Mouse (Mus musculus): Measurements from ENCODE around the gene Zbtb20.

The Zbtb20 gene

DNA sequence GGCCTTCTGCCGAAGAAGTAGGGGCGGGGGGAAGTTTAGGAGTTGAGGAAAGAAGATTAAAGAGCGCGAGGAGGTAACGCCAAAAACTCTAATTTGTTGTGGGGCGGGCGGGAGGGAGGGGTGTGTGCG is at the start of gene Zbtb20:
TSS of gene Zbtb20 (plus strand) at position 30 of the 129 bp plus-strand sequence.
- DNase-seq (ENCODE audit: low spot score in 2 of 2), result no peak

DNA sequence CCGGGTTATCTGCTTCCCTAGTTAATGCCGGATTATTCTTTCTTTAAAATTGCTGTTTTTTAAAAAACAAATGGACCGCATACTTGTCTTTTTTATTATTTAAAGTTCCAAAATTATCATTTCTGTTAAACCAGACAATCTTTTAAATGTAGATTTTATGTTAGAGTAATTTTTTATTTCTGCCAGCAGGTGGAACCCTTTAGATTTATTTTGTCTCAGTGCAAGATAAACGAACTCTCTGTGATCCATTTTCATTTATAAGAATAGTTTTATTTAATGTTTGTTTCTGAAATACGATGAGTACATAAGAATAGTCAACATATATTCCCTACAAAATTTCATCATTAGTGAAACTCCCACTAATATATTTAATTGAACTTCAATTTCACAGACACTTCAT is 39.7 kb upstream of the Zbtb20 start:
- DNase-seq (ENCODE audit: low spot score in 2 of 2), result no peak

DNA sequence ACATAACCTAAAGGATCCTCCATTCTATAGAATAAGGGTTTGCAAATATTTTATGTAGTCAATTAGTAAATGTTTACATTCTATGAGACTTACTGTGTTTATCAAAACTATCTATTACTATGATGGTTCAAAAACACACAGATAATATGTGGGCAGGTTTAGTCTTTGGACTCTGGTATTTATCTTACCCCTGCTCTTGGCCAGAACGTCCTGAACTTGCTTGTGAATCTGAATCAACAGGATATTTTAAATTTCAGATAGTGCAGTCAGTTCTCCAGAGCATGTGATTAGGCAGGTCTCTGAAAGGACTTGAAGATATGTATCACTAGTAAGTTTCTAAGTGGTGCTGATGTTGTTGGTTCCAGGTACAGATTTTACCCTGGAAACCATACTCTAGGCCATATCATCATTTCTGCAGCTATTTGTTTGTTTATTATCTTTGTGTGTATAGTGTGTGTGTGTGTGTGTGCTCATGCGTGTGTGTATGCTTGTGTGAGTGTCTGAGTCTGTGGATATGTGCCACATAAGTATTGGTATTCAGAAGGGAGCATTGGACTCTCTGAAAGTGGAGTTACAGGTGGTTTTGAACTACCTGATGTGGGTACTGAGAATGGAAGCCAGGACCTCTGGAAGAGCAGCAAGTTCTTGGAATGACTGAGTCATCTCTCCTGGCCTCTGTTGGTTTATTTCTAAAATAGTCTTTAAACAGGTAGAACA is 39.1 kb upstream of the Zbtb20 start:
- no peak for DNase-seq (ENCODE audit: low spot score in 2 of 2)

DNA sequence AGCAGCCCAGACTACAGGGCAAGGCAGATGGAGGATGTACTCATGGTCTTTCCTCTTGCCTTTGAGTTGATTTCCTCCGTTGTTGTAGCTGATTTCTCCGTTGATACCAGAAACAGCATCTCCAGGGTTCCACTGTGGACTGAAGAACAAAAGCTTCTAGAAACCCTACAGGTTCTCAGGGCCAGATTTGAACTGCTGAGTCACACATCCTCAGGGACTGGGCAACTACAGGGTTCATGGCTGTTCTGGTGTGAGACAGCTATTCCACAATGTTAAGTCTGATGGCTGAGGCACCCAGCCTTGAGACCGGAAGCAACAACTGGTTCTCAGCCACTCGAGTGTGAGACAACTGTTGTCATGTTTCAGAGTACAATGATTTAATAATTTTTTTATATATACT is 37.5 kb upstream of the Zbtb20 start:
- no peak for DNase-seq (ENCODE audit: low spot score in 2 of 2)

DNA sequence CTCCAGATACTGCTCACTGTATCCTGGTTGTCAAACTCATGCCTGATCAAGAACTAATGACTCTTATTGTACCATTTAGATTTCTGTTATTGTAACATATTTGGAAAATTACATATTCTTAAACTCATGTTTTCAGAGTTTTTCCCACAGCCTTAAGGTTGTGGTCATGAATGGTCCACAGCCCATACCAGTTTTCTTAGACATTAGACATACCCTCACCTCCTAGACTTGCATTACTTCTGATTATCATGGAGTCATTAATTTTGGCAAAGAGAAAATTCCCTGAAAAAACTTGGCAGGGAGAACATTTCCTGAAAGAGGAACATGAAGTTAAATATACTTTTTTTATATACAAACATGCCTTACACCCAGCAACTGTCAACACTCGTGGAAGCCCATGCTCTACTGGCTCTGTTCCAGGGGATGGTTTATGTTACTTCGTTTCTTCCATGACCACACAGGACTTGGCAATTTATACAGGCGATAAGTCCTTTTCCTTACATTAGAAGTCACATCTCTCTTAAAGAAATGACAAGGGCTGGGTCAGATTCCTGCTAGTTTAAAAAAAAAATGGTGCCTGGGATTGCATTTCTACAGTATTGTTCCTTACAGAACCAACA is 18.0 kb upstream of the Zbtb20 start:
- no peak for DNase-seq (ENCODE audit: low spot score in 2 of 2)

DNA sequence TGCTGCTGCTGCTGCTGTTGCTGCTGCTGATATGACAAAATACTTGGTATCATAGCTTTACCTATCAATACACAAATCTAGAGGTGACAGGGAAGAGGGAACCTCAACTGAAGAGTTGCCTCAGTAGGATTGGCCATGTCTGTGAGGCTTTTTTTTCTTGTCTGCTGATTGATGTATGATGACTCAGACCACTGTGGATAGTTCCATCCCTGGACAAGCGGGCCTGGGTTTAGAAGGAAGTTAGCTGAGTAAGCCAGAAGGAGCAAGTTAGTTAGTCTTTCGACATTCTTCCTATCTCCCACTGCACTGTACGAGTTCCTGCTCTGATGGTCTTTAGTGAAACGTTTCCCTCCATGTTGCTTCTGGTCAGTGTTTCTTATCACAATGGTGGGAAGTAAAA is 16.4 kb upstream of the Zbtb20 start:
- DNase-seq (ENCODE audit: low spot score in 2 of 2), result no peak

DNA sequence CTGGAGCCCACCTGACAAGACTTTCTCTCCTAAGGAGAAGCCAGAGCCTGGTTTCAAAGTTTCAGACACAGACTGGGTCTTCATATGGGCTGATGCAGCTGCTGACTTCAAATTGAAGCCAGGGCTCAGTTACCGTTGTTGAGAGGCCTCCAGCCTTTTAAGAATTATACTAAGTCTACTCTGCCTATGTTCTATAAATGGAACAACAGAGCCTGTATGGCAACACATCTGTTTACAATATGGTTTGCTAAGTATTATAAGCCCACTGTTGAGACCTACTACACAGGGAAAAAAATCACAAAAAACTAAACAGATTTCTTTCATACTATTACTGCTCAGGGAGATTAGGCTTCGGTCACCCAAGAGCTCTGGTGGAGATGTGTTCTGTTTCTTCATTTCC is 12.4 kb upstream of the Zbtb20 start:
- no peak for DNase-seq (ENCODE audit: low spot score in 2 of 2)

DNA sequence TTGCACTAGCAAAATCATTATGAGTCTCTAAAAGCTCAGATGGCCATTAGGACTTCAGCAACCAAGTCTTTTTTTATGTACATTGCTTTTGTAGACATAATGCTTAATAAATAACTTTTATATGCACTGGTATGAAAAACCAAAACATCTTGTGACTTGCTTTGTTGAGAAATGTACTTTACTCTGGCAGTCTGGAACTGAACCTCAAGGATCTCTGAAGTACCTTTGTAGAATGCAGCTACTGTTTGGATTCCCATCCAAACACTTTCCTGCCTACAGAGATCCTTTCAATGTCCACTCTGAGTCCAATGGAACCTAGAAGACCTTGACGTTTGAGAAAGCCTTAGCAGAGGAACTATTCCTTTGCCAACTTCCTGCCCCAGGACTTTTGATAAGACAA is 9.6 kb upstream of the Zbtb20 start:
- DNase-seq (ENCODE audit: low spot score in 2 of 2), result no peak

DNA sequence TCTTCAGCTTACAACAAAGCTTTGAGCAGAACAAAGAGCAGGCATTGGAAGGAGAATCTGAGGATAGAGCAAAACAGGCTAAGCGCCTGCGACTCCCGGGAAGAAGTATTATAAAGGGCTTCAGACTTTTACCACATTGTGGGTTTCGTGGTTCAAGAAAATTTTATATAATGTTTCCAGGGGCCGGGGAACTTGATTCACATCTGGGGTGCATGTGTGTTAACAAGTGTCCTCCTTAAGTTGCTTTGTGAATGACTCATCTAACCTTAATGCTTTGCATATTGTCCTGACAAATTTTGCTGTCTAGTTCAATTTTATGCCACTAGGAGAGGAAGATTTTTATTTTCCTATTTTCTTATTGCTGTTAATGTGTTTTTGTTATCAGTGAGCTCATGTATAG is 3.6 kb upstream of the Zbtb20 start:
- no peak for DNase-seq (ENCODE audit: low spot score in 2 of 2)

DNA sequence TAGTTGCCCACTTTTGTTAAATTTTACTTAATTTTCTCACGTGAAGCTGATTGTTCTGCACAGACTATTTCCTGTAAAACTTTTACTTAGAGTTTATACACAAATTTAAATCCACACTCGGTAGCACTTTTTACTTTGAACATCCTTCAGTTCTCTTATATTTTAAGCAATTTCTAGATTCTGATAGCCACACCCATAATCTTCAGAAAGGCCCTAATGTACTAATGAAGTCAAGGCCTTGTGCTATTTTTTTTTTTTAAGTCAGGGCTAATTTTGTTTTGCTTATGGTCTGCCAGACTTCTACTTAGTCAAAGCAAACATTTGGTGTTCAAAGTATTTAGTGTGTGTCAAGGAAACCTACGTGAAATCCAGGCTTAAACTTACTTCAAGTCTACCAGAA is 1.7 kb upstream of the Zbtb20 start:
- no peak for DNase-seq (ENCODE audit: low spot score in 2 of 2)

DNA sequence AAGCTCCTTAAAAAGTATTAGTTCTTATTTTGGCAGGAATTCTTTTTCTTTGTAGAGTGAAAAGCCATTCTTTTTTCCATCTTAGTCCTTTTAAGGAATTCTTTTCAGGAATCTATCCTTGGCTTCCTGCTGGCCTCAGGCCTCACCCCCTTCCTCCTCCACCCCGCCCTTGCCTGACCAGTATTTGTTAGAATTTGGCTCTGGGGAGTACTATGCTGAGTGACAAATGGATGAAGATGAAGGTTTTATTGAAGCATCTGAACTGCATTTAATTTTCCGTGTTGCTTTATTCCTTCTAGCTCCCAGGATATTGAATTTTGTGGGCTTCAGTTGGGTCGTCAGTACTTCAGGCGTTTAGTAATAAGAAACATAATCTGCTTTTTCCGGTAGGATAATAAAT is 1.2 kb upstream of the Zbtb20 start:
- peak in 1 of 2 experiments; percentile 29 for DNase-seq (ENCODE audit: low spot score in 2 of 2)

DNA sequence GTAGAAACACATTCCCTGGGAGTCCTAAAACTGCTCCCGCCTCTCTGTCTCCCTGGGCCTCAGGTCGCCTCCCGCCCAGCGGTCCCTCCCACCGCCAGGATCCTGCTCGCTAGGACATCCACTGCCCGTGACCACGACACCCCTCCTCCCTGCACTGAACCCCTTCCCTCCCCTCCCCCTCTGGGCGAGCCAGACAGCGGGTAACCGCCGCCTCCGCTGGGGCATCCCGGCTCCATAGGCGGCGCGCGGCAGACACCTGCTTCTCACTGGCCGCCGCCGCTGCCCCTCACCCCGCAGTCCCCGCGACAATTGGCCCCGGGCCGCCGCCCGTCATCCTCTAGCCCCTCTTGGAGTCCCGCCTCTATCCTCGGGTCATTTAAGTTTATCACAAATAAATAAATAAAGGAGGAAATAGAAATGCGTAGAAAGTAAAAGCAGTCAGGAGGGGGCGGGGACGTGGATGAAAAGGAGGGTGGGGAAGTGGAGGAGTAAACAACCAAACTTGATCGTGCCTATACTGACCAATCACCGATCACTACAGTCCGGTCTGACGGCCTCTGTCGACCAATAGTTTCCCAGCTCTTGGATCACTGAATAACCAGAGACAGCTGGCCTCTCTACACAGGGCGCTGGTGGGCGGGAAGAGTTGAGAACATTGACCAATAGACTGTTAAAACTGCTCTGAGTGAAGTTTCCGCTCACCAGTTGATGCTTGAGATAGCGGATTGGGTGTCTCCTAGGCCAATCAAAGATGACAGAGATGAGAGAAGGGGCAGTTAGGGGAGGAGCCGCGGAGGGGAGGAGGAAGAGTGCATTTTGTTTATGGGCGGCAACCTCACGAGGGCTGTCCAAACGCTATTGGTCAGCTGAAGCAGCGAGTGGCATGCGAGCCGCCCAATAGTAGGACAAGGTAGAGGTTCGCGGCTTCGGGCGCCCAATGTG is 500 bp upstream of the Zbtb20 start:
- DNase-seq (ENCODE audit: low spot score in 2 of 2), result peak; percentile 98

DNA sequence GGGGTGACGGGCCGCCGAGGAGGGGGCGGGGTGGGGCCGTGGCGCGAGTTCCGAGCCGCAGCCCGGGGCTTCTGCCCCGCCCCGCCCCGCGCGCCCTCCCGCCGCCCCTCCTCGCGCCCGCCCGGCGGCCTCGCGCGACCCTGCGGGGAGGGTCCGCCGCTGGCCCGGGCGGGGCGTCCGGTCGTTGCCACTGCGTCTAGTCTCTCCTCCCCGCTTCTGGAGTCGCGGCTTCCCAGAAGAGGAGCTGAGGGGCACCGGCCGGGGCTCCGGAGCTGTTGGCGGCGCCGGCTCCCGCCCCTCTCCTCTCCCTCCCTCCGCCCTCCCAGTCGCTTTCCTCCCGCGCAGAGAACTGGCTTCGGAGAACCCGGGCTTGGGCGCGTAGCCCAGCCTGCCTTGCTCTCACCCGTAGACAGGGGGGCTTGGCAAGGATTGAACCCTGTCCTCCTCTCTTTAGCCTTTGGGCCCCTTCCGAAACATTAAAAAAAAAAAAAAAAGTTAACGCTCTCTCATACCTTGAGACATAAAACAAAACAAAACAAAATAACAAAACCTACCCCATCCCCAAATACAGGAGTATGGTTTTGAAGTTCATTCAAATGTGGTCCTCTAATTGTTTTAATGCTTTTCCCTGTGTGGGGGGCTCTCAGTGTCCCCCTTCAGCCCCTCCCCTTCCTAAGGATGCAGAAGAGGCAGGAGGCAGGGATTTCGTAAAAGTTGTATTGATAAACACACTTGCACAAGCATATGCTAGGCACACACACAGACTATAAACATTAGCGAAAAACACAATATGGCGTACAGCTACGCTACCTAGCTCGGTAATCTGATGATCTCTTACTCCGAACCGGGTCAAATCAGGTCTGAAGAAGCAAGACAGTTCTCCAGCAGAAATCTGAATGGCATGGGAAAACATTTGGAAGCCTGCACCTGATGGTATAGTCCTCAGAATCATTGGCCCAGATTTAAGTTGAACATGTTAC is 630 bp downstream of the Zbtb20 start:
- peak; percentile 59 to 71 for DNase-seq (ENCODE audit: low spot score in 2 of 2)

DNA sequence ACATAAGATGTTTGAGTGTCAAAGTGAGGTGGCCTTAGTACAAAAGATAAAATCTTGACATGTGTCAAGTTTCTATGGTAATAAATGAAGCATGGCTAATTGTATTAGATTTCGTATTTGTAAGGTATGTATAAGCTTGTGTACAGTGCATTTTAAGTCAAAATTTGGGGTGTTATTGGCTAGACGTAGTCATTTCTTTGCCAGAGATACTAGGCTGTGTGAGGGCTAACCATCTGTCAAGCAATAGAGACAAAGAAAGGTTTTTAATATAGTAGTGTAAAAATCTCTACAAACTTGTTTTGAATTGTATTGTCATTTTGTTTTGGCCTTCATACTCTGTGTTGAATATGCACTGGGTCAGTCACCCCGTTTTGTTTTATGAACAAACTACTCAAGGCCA is 4.4 kb downstream of the Zbtb20 start:
- DNase-seq (ENCODE audit: low spot score in 2 of 2), result no peak

DNA sequence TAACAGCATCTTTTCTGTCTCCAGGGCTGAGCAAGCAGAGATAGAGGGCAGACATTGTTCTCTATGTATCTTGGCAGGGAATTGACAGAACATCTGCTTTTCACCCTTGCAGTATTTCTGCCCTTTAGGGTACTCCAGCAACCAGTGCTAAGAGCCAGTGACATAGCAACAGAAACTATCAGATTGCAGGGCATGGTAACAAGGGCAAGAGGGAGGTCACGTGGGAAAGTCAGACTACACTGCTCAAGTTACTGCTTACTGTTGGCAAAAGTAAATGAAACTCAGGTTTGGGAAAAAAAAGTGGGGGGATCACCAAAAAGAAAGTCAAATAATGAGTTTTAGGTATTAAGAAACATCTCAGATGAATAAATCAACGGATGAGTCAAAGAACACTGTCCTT is 9.9 kb downstream of the Zbtb20 start:
- no peak for DNase-seq (ENCODE audit: low spot score in 2 of 2)

DNA sequence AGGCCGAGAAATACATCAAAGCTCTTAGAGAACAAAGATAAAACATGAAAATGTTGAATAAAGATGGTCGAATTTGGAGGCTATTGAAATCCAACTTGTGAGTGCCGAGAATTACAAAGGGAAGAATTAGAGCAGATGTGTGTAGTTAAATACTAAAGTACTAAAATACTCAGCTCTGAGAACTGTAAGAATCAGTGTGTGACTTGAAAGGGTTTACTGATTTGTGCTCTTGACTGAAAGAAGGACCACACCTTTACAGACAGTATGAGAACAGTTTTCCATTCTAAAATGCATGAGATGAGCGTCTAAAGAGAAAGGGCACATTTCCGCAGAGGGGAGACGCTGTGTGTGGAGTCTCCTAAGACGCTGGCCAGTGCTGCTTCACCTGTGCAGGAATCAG is 10.3 kb downstream of the Zbtb20 start:
- DNase-seq (ENCODE audit: low spot score in 2 of 2), result no peak

DNA sequence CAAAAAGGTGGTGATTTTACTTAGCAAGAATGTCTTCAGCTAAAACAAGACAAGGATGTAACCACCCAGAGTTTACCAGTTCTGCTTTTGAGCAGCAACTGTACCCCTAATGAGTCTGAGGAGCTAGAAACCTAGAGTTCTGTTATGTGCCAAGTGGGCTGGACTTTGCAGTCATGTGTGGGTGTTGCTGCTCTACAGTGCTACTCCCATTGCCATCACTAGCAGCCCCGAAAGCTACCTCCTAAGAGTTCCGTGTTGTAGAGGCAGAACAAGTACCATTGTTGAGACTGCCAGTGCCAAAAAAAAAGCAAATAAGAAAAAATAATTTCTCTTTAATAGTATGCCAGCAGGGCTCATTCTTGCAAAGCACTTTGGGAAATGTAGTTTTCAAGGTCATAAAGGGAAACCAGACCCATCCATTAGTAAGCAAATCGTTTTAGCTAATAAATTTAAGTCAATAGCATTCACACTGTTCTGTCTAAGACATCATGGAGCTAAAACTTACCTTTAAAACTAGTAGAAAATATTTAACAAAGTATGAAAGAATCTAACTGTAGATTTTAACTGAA is 21.5 kb downstream of the Zbtb20 start:
- no peak for DNase-seq (ENCODE audit: low spot score in 2 of 2)

DNA sequence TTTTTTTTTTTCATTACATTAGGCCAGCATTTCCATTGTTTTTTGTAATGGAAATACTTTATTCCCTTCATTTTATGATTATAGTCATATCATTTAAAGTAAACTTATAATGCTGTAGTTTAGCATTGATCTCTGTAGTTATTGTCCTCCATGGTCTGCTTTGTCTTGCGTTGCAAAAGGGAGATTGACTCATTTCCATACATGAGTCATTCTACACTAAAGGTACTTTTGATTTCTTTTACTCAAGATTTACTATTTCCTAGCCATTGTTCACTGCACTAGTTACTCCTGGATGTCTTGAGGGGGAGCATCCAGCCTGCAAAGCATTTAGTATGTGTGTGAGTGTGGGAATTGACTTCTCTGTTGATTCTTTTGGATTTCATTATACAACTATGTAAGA is 24.6 kb downstream of the Zbtb20 start:
- DNase-seq (ENCODE audit: low spot score in 2 of 2), result no peak

DNA sequence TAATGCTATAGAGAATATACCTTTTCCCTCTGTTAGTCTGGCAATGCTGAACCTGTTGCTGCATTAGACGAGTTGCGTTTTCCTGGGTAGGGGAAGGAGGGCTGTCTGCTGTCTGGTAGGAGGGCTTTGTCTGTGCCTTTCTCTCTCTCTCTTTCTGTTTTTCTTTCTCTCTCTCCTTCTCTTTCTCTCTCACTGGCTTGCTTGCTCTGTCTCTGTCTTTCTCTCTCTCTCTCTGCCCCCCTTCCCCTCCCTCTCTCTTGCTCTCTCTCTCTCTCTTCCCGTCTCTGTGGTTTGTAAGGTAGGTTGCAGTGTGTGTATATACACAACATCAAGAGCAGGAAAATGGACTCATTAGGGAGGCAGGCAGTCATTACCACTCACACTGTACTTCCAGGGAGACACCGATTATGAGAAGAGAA is 31.6 kb downstream of the Zbtb20 start:
- DNase-seq (ENCODE audit: low spot score in 2 of 2), result peak in 1 of 2 experiments; percentile 24

DNA sequence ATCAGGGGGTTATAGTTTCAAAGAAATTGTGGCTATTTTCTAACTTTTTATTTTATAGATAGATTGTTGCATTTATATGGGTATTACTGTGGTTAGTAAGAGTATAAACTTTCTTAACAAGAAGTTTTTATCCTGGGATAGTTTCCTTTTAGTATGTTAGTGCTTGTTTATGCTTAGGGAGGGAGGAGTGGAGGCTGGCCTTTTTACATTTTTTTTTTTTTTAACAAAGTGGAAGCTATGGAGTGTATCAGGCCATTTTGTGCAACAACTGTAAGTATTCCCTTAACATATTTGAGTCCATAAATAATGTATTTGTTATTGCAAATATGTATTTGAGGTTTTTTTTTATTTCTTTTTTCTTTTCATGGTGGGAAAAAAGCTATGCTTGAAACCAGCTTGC is 32.7 kb downstream of the Zbtb20 start:
- DNase-seq (ENCODE audit: low spot score in 2 of 2), result no peak

DNA sequence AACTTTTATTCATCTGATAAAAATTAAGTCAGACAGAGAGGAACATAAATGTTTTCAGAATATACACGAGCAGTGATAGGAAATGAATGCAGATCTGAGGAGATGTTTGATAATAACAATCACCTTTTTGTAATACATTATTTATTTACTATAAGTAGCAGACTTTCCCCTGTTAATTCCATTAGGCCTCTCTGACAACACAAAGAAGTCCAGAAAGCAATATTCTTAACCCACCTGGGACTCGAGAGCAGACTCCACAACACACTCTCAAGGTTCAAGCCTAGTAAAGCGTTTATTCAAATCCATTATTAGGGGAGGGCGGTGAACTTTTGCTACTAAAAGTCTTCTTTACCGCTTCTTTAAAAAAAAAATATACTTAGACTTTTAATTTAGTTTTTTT is 33.2 kb downstream of the Zbtb20 start:
- DNase-seq (ENCODE audit: low spot score in 2 of 2), result no peak

DNA sequence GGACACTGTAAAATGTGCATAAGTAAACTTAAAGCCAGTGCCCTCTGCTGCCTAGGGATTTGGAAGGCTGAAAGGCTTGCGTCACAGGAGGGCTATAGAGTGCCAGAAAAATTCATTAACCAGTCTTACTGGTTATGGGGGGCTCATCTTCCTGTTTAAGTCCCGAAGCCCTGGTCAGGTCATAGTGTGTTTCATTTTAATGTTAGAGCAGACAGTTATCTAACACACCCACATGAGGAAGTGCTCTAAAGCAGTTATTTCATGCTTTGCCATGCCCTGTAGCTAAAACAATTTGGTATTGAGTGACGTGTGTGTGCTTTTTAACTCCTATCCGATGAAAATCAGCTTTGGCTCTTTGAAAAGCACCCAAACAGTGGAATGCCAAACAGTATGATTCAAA is 34.3 kb downstream of the Zbtb20 start:
- DNase-seq (ENCODE audit: low spot score in 2 of 2), result no peak
